Mouse (Mus musculus) kidney, postnatal 36 days (tissue): ENCODE results near the gene Rad23a.

Experiments used
- DNase-seq, 2 experiments: peaks; one replicate each; pipeline ENCODE4 v3.0.0; 2021 to 2022; ENCODE audit warnings: mixed read lengths in 2 of 2

The Rad23a gene

DNA sequence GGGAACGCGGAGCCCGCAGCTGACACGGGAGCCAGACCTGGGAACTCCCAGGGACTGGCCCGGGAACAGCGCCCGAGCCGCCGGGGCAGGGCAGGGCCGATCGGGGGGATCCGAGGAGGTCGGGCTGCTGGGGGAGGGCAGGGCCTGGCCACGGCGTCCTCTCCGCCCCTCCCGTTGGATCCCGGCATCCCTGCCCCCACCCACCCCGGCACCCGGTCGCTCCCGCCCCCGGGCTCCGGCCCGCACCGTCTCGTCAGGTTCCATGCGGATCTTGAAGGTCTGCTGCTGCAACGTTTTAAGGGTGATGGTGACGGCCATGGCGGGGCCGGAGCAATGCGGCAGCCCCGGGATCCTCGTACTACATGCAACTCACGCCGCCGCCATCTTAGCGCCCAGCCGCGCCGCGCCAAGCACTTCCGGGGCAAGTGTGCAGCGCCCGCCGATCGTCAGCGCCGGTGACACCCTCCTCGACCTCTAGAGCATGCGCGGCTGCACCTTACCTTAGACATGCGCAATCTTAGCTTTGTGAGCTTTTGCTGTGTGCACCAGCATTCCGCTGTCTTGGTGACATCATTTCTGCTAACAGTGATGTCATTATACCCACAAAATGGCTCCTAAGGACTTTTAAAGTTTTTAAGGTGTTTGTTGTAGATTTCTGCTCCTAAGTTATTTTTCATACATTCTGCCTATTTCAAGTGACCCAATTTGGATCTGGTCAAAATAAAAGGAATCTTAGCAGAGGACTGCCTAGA lies at the start of gene Rad23a:
Gene Rad23a, minus strand, starts transcription at position 418 of the 752 bp plus-strand sequence.
- DNase-seq, result peak; percentile 94 to 95

DNA sequence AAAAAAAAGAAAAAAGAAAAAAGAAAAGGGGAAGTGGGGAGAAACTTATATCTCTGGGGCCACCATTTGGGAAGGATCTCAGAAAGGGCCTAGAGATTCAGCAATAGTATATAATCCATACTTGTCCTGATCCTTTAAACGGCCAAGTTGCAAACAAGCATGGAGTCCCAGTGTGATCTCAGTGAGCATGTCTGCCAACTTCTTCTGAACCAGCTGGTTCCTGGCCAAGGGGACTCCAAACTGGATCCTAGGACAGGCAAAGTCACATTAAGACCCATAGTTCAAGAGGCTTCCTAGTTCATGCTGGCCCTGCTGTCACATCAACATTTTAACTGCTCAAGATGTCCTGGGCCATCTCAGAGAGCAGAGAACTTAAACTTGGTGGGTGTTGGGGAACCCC lies 48.7 kb upstream of the Rad23a start:
- DNase-seq, result no peak

DNA sequence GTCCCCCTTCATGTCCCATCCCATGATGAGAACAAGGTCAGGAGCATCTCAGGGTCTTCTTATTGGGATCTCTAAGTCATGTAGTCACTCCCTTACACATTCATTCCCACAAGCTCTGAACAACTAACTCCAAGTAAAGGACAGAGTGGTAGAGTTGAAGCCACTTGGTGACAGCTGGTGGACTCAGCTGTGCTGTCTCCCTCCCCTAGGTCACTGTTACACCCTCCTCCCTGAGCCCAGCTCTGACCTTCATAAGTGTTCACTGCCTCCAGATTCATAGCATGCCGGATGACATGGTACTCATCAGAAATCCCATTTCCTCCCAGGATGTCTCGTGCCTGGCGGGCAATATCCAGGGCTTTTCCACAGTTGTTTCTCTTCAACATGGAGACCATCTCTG lies 47.8 kb upstream of the Rad23a start:
- DNase-seq, result no peak

DNA sequence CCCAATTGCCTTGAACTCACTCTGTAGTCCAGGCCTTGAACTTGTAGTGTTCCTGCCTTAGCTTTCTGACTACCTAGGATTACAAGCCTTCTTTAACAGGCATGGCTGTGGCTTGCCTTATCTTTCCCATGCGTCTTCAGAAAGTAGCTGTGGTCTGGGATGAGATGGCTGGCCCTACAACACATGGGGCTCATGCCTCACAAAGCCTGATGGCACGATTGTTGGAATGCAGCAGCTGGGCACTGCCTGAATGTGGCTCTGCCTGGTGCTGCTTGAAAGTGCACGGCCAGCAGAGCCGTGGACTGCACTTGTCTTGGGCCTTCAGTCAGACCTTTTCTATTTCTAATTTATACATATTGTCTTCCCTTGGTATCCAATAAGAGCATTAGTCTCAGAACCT lies 44.3 kb upstream of the Rad23a start:
- no peak for DNase-seq

DNA sequence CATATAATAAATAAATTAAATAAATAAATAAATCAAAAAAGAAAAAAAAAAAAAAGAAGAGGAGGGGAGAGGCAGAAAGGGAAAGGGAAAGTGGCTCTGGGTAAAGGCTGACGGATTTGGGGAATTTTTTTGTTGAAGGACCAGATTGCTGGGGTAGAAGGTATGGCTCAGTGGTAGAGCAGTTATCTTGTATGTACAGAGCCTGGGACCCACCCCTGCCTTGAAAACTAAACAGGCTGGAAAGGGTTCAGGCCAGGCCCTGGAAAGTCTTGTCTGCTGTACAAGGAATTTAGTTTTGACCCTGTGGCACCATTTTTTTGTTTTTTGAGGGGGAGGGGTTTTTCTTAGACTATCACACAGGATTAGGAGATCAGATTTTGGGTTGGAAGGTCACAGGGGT lies 38.5 kb upstream of the Rad23a start:
- DNase-seq, result no peak

DNA sequence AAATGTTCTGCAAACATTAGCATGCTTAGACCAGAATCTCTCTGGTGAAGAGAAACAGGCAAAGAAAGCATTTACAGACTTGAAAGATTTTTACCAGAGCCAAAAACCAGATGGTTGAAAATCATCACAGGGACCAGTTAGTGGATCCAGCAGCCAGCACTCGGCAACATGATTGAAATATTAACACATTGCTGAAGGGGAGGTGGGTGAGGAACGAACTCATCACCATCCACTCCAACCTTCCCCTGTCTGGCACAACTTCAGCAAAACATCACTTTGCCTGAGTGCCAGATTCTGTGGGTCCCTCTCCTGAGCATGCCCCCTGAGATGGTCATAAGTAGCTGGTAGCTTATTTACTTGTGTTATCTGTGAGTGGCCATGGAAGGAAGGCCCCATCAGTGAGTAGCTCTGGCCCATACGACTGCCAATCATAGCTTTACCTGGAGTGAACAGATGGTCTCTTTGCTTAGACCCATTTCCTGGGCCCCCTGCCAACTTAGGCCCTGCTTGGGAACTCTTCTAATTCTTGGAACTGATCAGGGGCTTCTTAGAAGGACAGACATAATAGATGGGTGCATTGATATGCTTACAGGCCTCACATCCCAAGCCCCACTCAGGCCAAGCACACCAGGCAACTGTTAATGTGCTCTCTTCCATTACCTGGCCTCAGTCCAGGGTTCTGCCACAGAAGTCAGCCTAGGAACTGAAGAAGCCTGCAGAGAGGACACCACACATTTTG lies 37.0 kb upstream of the Rad23a start:
- DNase-seq, result no peak

DNA sequence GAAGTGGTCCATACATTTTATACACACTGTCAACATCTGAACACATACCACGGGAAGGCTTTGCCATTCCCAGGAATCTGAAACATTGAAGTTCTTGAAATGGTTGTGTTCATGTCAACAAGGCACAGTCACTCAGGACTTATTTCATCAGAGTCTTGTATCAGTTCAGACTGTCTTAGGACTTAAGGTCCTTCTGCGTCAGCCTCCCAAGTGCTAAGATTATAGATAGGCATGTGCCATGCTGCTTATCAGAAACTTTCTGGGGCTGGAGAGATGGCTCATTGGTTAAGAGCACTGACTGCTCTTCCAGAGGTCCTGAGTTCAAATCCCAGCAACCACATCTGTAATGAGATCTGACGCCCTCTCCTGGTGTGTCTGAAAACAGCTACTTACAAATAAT lies 33.9 kb upstream of the Rad23a start:
- DNase-seq, result no peak

DNA sequence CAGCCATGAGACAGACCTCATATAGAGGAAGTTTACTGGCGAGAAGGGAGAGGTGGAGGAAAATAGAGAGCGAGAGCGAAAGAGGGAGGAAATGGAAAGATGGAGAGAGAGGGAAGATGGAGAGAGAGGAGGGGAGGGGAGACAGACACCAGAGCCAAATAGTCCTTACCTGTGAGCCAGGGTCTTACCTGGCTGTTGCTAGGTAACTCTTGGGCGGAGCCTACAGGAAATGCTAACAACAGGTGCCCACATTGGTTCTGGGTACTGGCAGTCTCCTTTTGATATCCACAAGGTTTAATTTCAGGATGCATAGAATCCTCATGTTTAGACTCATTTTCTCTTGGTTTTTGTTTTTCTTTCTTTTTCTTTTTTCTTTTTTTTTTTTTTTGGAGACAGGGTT lies 32.6 kb upstream of the Rad23a start:
- no peak for DNase-seq

DNA sequence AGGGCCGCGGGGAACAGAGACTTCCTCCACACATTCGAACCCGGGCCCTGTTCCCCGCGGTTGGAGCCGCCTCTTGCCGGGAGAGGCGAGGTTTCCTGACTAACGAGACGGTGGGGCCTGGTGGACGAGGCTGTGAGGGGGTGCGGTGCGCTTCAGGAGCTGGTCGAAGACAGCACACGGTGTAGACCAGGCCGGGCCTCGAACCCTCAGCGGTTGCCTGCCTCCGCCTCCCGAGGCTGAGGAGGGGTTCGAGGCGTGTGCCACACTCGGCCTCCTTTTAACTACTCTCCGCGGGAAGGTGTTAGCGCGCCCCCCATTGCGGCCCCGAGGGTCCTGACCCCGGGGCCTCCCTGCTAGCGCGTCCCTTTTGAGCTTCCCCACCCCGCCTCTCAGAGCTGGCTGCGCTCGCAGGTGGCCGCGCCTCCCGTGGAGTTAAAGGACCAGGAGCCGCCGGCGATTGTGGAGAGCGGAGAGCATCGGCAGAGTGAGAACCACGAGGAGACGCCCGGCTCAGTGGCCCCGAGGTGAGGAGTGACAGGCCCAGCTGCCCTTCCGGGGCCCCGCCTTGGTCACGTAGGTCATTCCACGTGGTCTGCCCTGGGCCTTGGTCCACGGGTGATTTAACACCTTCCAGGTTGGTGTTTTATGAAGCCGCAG lies 32.0 kb upstream of the Rad23a start:
- DNase-seq, result peak; percentile 34 to 72

DNA sequence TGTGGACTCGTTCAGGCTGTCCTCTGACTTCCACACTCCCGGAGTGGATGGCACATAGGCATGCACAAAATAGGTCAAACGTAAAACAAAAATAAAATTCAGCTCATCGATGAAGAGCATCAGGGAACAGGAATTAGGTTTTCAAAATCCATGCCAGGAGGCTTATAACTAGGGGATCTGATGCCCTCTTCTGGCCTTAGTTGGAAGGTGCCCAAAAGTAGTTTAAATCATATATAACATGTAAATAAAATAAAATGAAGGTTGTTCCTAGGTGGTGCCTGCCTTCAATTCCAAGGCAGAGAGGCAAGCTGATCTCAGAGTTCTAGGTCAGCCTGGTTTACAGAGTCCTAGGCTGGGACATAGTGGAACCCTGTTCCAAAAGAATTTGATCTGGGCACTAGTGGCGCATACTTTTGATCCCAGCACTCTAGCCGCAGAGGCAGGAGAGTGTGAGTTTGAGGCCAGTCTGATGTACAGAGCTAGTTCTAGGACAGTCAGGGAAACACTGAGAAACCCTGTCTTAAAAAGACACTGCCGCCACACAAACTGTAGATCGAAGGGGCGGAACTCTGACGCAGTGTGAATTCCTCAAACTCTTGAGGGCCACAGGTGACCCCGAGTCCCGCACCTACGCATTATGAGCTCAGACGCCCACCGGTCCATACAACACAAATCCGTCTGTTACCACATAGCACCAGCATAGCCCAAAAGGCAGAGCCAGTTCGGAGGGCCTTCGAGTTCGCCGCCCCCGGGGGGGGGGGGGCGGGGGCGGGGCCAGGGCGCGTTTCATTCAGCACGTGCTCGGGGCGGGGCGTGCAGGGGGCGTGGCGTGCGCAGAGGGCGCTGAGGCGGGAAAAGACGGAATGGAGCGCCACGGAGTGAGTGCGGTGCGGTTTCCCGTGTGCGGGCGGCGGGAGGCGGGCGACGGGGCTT lies 31.2 kb upstream of the Rad23a start, which contains the start of gene Syce2:
Gene Syce2, plus strand, starts transcription at position 736 of the 933 bp plus-strand sequence.
- peak; percentile 84 to 95 for DNase-seq

DNA sequence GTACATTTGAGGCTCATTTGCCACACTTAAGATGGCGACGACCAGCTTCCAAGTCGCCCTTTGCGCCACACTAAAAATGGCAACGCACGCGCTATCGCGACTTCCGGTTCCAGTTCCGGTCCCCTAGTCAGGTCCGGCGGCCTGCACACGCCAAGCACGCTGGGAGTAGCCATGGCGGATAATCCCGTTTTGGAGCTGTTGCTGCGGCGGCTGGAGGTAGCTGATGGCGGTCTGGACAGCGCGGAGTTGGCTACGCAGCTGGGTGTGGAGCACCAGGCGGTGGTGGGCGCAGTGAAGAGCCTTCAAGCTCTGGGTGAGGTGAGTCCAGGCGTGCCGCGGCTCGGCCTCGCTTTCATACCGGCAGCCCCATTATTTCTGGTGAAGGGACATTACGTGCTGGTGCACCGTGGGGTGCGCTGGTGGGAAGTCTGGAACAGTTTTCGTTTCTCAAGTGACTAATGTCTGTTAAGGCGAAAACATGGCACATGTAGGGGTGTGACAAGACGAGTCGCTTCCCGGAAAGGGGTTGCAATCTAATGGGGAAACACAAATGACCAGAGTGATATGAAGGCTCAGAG lies 16.5 kb upstream of the Rad23a start, which contains the start of gene Farsa:
Gene Farsa, plus strand, starts transcription at position 126 of the 578 bp plus-strand sequence.
- DNase-seq, result peak; percentile 94 to 95

DNA sequence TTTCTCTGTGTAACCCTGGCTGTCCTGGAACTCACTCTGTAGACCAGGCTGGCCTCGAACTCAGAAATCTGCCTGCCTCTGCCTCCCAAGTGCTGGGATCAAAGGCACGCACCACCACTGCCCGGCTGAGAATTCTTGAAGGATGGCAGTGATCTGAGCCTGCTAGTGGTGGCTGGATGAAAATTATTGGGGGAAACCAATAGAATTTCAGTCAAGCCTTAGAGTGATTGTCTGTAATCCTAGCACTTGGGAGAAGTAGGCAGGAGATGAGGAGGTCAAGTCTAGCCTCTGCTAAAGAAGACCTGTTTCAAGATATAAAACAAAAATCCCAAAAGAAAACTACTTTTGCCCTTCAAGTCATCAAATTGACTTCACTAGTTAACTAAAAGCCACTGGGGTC lies 16.0 kb upstream of the Rad23a start:
- no peak for DNase-seq

DNA sequence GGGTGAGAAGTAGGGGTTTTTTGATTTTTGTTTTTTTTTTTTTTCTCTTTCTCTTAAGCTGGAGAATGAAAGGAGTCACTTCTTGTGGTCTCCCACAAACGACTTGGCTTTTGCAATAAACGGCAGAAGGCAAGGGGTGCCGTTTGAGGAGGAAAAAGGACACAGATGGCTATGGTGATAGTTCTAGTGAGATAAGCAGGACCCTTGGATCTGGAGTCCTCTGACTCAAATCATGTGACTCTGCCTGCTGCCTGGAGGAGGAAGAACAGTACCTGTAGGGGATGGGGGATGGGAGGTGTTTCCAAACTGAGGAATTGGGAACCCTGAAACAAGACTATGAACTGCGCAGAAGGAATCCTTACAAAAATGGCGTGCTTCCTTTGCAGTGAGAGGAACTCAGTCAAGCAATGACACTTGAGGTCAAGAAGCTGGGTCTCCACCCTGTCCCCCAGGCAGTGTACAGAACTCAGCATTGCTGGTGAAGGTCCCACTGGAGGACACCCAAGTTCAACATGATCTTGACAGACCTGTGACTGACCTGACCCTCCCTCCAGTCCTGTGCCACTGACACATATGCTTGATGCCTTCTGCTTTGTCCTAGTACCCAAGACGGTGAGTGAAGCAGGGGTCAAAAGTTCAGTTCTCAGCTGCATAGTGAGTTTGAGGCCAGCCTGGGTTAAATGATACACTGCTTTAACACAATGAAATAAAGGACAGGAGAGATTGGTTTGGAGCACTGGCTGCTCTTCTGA lies 7.4 kb upstream of the Rad23a start:
- DNase-seq, result peak in 1 of 2 experiments; percentile 13

DNA sequence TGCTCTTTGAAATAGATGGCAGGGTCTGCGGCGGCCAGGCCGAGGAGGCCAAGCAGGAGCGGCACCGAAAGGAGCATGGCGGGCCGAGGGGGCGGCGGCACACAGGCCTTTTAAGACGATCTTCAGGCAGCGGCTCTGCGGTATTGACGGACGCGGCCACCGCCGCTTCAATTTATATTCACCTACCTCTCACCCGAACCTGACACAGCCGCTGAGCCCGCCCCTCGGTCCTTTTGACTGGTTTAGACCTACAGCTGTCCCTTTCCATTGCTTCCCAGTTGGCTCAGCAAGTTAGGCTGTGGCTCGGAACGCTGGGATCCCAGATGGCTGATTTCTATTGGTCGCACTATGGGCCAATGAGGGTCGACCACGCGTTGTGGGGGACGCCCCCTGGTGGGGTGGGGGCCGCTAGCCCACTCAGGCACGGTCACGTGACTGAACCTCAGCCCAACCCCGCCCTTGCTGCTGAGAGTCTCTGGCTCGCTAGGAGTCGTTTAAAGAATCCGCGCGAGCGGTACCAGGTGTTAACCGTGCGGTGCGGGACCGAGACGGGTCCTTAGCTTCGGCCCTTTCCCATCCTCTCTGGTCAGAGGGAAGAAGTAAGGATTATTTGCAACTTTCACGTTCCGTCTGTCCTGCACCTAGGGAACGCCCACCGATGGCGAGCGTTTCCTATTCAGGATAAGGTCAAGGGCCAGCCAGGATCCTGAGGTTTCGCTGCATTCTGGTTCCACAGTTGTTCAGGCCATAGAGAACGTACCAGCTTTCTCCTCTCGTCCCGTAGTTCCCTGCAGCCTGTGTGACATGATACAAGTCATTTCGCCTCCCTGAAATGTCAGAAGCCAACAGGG lies 6.5 kb upstream of the Rad23a start, which contains the start of gene Calr:
Gene Calr, minus strand, starts transcription at position 213 of the 851 bp plus-strand sequence.
- peak; percentile 99 to 100 for DNase-seq

DNA sequence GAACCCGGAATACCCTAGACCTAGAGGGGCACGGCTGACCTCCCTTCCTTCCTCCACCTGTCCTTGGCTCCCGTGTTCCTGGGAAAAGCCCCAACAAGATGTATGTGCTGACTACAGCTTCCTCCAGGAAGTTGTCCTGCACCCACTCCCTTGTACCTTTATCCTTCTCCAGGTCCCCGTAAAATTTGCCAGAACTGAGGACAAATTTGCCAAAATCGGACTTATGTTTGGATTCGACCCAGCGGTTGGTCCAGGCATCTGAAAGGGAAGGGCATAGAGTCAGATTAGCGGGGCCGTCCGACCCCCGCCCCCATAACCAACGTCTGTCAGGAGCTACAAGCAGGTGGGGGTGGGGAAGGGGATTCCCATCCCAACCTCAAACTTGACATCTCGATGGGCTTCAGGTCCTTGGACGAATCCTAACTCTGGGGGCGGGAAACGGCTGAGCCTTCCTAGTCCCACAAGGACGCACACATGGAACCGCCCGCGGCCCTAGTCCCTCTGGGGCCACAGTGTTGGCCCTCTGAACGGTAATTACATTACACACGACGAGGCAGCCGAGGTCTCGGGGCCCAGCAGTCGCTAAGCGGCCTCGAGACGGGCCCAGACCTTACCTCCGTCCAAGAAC lies 5.7 kb upstream of the Rad23a start:
- DNase-seq, result no peak

DNA sequence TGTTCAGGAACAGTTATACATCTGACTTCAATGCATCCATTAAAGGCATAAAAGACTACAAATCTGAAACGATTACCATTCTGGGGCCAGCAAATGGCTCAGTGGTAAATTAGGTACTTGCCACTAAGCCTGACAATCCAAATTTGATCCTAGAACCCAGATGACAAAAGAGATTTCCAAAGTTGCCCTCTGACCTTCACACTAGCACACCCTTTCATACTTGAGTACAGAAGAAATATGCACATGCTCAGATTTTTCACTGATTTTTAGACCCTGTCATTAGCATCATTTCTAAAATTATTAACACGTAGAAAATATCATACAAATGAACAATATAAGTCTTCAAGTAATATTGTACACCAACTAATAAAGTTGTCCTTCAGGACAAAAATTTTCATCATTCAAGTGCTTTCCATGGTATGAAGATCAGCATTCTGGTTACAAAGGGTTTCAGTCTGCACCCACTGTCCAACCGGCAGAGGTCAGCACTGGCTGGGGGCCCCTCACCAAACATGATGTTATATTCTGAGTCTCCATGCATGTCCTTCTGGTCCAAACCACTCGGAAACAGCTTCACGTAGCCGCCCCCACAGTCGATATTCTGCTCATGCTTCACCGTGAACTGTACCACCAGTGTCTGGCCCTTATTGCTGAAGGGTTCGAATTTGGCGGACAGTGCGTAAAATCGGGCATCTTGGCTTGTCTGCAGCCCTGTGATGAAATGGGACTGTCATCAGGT lies 5.1 kb upstream of the Rad23a start:
- peak; percentile 36 to 67 for DNase-seq

DNA sequence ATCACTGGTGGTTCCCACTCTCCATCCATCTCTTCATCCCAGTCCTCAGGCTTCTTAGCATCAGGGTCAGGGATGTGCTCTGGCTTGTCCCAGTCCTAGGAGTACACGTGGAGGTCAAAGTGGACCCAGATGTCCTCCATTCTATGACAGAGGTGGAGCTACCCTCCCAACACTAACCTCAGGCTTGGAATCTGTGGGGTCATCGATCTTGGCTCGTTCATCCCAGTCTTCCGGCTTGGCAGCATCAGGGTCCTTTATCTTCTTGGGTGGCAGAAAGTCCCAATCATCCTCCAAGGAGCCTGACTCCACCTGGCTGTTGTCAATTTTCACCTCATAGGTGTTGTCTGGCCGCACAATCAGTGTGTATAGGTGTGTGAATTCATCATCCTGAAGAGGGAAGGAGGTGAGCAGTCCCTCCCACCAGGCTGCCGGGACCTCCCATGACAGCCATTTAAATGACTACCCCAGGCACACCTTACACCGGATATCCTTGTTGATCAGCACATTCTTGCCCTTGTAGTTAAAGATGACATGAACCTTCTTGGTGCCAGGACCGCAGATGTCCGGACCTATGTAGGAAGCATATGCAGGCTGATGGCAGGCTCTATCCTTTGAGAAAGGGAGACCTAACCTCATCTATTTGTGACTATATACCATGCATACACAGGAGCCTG lies 4.1 kb upstream of the Rad23a start:
- DNase-seq, result no peak

DNA sequence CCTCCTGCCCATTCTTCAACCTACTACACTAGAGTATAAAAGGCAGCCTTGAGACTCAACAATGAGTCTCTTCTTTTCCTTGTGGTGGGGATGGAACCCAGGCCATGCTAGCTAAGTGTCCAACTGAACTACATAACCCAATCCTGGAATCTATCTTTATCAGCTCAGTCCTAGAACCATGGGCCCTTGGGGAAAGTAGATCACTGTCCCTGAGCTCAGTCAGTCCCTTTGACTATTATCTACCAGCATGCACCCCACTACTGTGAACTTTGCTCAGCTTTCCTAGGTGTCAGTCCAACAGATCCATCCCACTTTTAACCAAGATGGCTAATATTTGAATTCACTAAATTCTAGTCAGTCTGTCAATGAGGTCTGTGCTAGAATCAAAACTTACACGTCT lies 1.0 kb upstream of the Rad23a start:
- no peak for DNase-seq
